Mouse (Mus musculus) lung, postnatal 4 days (tissue): ENCODE measurements at regions not wholly inside any gene's neighbourhood (a gene's known extent, or its start where the extent isn't known, plus 50 kb on each side); places are given as distances from the start of the nearest gene placed in this dataset.
A peak's percentile ranks its signal among the peaks of the same experiment; 100 is the strongest.
"Not testable (repeated sequence)": the region's sequence is repeated elsewhere in the genome, so short reads cannot be mapped to it uniquely, and the experiment has no call there.

Experiments
- DNase-seq, 2 experiments: peaks; one replicate each; pipeline ENCODE4 v3.0.0; 2021

DNA sequence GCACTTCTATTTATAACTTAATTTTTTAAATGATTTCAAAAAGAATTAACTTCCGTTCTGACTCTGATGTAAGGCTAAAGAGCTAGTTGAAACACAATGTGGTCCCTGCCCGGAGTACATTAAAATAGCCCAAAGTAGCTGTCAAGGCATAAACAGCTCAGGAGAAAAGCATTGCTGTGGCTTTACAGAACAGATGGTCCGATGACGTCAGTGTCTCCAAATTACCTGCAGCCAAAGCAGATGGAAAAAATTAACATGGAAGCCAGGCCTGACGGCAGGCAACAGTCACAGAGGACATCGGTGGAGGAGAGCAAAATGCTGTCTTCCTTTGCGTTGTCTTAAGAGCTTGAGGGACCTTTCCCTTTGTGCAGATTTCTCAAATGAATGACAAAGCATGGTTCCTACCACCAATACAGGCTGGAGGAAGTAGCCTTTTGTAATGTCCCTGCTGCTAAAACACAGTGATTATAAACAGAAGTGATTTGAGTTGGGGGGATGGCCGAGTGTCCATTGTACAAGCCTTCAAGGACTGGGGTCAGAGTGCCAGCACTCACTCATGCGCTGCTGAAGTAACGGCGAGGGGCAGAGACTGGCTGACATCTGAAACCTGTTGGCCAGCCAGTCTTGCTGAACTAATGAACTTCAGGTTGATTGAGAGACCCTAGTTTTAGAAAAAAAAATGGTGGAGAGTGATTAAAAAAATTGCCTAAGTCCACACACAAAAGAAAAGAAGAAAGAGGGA is 101.8 kb upstream of the Plcl2 start:
- no peak for DNase-seq

DNA sequence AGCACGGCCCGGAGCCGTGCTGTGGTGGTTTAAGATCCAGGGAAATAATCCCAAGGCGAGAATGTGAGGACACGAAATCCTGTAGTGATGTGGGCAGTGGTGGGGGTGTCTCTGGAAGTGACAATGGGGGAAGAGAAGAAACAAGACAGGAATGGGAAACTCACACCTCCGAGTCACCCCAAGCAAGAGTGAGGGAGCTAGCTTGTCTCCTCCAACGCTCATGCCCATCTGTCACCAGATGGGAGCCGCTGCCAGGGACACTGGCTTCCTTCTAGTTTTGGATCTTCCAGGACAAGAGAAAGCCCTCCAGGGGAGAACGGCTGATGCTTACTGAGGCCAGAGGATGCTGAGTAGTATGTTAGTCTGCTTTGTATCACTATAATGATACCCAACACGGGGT is 100.6 kb upstream of the Plcl2 start:
- DNase-seq, result no peak

DNA sequence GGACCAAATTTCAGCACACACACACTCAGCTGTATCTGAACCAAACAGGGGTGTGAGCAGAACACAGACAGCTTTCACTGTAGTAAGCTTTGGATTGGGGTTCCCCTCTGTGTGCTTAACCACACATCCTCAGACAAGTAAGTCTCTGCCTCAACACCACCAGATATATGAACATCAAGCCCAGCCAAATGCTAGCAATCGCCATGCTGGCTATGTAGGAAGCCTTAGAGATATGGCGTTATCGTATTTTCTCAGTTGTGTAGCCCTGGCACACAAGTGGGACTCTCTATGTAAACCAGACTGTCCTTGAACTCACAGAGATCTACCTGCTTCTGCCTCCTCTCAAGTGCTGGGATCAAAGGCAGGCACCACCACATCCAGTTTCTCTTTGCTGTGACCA is 99.9 kb upstream of the Plcl2 start:
- no peak for DNase-seq

DNA sequence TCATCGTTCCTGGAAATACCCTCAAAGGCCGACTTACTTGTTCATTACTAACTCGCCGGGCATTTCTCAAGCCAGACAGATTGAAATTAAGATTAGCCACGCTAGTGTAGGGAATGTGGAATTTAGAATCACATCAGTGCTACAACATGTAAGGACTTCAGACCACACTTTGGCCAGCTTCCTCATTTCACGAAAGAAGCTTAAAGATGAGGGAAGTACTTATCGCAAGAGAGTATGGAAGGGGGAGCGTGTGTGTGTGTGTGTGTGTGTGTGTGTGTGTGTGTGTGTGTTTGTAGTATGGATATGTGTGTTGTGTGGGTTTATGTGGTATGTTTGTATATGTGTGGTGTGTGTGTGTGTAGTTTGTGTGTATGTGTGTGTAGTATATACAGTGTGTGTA is 99.3 kb upstream of the Plcl2 start:
- DNase-seq, result no peak

DNA sequence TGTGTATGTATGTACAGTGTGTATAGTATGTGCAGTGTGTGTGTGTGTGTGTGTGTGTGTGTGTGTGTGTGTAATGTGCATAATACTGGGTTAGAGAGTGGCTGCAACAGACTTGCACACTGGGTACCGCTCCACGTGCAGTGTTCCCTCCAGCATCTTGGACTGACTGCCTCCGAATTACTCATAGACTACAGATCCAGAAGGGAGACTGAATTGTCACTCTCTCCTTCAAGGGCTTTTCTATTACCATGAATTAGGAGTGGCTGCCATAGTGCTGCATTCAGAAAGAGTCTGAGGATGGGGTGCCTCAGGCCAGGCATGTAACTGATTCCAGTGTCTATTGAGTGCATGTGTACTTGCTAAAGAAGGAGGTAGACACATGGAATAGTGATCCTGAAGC is 98.9 kb upstream of the Plcl2 start:
- no peak for DNase-seq

DNA sequence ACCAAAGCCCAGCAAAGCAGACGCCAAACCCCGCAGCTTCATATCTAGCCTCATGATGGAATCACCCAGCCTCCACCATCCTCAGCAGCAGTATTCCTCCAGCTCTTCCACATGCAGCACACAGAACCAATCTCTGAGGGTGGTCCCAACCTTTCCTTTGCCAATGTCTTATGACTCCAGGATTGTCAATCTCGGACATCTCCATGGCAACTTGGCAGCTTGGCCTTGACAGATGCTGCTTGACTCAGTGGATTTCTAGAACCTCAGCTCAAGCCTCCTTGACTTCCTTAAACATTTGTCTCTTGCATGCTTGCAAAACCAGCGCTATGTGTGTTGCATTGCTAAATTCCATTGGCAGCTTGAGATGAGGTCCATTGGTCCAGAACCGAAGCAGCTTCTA is 96.8 kb upstream of the Plcl2 start:
- DNase-seq, result no peak

DNA sequence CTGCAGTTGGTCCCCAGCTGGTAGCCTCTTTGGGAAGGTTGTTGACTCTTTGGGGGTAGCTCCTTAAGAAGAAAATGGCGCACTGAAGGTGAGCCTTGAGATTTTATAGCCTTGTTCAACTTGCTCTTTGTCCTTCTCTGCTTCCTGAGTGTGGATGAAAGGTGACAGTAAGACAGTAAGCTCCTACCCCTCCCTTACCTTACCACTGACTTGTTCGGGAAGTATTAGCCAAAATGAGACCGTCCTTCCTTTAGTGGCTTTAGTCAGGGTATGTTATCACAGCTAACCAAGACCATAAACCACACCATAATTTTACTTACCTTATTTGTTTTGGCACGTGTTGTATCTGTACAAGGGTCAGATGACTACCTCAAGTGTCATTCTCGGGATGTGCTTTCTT is 95.3 kb upstream of the Plcl2 start:
- no peak for DNase-seq

DNA sequence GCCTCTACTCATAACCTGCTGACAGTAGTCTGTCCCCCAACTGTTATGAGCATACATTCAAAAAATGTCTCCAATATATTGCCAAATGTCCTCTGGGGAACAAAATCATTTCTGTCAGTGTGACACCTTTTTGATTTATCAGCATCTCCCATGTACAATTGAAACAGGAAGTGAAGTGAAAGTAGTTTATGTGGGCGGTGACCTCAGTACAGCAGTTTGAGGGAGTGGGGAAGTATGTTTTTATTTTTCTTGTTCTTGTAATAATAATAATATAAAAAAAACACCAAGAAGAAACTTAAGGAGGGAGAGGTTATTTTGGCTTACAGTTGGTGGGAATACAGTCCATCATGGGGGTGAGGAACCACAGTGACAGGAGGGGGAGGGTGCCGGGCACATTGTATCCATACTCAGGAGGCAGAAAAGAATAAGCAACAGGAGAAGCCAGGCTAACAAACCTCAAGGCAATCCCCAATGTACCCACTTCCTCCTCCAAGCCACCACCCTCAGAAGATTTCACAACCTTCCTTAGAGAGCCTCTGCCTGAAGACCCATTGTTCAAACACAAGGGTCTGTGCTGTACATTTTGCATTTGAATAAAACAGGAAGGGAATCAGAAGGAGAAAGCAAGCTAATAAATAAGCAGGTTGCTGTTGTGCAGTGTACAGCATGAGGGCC is 93.7 kb upstream of the Plcl2 start:
- peak in 1 of 2 experiments; percentile 12 for DNase-seq

DNA sequence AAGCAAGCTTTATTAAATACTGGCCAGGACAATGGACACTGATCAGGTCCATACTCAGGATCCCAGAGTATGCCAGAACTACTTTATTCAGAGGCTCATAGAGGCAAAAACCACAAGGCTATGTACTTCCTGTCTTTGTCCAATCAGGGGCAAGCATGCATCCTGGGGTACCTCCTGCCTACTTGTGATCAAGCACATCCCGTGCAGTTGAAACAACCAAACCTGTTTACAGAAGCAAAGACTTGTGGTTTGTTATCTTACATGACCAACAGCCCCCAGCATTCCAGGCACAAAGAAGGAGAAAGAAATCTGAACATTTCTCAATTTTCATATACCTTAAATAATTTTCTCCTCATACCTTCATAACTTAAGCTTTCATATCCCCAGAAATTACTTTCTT is 93.1 kb upstream of the Plcl2 start:
- DNase-seq, result no peak

DNA sequence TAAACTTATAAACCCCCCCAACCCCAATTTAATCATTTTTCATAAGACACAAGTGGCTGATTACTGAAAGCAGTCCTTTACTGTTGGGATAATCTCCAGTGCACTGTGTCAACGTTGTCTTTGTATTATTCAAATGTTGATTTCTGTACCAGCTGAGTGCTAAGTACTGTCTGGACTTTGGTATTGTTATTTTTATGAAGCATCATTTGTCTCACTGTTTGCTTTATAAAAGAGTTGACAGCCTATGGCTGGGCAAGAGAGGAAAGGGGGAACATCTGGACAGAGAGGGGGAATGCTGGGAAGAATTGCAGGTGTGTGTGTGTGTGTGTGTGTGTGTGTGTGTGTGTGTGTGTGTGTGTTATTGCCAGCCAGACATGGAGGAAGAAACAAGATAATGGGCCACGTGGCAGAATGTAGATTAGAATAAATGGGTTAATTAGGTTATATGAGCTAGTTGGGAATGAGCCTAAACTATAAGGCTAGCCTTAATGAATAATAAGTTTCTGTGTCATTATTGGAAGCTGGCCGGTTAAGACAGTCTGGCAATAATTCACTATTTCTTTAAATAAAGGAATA is 92.6 kb upstream of the Plcl2 start:
- no peak for DNase-seq

DNA sequence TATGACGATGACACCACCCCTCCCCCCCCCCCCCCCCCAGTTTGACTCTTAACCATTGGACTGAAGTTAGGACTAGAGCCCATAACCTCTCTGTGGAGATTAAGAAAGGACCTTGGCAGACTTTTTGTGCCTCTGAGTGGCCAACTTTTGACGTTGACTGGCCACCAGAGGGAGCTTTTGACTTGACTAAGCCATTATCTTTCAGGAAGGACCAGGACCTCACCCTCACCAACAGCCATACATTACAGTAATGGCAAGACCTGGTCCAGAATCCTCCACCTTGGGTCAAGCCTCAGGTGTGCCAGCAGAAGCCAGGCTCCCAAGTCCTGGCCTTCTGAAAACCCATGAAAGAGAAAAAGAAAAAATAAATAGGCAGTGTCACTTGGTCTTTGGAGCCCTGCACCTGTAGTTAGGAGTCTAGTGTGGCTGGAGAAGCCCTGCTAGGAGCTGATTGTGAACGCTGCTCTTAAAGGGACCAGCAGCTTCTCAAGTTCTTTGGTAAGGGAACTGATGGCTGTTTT is 90.3 kb upstream of the Plcl2 start:
- DNase-seq, result peak in 1 of 2 experiments; percentile 43

DNA sequence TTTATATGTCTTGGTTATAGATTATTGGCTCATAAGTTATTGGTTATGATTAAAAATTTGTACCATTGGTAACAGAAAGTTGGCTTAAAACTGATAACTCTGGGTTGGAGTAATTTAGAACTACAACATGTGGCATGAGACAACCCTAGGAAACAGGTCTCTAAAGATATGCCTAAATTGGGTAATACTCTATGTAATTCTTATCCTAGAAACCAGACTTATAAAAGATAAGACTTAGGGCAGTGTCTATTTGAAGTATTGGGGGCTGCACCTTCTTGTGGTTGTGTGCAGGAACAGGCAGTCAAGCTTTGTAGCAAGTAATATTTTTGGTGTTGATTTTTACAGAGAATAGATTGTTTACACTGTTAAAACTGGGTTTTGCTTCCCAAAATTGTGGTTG is 89.7 kb upstream of the Plcl2 start:
- DNase-seq, result not testable (repeated sequence)

DNA sequence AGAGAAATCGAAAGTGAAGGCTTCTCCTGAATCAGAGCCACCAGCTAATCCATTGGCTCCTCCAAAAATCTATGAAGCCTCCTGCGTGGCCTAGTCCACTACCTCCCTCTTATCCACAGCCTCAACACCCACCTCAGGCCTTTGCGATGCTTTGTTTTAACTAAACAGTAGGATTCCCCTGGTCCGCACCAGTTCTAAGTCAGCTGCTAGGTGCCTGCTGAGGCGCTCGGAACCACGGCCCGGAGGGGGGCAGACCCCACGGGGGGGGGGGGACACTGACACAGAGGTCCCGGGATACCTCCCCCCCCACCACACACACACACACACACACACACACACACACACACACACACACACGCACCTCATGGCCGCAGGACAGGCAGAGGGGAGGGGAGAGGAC is 89.2 kb upstream of the Plcl2 start:
- DNase-seq, result no peak

DNA sequence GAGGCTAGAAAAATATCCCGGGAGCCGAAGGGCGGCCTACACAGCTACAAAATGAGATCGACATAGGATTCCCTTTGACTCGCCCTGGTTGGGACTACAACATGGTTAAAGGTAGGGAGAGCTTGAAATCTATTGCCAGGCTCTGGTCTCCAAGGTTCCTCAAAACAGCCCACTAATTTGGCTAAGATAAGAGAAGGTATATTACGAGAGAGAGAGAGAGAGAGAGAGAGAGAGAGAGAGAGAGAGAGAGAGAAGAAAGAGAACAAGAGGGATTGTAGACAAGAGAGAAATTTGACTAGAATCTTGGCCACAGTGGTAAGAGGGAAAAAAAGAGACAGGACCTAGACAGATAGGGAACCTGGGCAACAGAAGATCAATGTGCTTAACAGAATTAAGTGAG is 88.5 kb upstream of the Plcl2 start:
- DNase-seq, result no peak

DNA sequence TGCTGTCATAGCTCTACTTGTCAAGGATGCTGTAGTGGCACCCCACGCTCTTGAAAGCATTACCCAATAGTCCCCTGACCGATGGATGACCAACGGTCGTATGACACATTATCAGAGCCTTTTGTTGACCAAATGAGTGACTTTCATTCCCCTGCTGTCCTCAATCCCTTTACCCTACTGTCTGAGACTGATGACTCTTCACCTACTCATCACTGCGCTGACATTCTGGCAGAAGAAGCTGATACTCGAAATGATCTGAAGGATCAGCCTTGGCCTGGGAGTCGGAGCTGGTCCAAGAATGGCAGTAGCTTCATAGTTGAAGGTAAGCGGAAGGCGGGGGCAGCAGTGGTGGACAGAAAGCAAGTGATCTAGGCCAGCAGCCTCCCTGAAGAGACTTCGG is 87.7 kb upstream of the Plcl2 start:
- DNase-seq, result no peak

DNA sequence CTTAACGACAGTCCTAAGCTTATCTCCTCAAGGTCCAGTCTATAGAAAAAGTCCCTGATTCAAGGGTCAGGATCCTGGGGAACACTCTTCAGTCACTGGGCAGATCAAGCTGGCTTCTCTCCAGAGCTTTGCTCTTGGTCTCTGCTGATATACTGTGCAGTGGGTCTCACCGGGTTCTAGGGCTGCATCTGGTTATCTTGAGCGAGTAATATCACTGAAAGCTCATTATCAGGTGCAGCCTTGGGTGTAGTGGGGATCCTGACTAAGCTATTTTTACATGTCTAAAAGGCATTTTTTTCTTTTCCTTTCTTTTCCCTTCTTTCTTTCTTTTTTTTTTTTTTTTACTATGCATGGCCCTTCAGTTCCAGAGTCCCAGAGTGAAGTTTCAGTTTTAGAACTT is 84.1 kb upstream of the Plcl2 start:
- no peak for DNase-seq

DNA sequence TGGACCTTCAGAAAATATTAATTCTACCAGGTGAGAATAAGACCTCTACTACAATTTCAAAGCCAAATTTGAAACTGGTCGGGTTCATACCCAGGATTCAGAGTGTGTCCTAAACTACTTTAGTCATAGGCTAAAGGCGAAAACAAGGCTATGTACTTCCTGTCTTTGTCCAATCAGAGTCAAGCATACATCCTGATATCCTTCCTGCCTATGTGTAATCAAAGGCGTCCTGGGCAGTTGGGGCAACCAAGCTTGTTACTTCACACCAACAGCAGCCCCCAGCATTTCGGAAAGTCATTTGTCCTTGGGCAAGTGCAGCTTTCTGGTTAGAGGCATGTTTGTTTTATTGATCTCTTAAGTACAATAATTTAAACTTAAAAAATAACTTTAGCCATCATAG is 83.7 kb upstream of the Plcl2 start:
- no peak for DNase-seq

DNA sequence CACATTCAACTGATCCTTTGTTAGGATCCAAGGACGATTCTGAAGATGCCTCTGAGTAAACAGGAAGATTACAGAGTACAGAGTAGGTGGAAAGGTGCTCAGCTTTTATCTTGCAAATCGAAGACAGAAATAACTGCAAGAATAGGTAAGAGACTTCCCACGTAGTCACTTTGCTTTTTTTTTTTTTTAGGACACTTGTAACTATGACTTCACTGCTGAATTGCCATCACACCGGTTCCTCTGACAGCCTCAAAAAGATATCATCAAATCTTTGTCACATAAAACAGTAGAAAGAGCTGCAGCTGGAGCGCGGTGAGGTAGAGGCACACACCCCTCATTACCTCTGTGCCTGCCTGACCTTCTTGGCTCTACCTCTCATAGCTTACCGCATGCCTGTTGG is 83.1 kb upstream of the Plcl2 start:
- DNase-seq, result no peak

DNA sequence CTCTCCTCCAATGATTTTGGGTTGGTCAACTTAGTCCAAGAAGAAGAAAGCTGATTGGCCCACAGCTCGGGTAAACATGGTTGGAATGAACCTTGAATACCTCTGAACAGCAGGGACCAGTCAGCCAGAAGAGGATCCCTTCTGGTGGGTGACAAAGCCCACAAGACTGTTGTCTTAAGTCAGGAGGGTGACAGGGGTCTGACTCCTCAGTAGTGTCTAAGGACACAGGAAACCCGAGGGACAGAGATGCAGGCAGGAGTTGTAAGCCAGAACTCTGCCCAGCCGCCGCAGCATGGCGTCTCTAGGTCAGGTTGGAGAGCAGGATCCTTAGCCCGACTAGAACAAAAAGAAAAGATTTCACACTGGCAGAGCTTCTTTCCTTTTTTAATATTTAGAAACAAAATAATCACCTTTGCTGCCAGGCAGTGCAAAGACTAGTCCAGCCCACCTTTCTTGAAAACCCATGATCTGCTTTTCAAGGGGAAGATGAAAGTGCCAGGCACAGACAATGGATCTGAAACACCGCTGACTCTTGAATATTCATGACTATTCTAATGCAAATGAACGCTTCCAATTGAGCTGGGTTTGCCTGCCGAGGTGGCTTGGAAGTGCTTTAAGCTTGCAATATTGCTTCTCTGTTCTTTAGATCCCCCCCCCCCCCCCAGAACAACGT is 81.7 kb upstream of the Plcl2 start:
- no peak for DNase-seq

DNA sequence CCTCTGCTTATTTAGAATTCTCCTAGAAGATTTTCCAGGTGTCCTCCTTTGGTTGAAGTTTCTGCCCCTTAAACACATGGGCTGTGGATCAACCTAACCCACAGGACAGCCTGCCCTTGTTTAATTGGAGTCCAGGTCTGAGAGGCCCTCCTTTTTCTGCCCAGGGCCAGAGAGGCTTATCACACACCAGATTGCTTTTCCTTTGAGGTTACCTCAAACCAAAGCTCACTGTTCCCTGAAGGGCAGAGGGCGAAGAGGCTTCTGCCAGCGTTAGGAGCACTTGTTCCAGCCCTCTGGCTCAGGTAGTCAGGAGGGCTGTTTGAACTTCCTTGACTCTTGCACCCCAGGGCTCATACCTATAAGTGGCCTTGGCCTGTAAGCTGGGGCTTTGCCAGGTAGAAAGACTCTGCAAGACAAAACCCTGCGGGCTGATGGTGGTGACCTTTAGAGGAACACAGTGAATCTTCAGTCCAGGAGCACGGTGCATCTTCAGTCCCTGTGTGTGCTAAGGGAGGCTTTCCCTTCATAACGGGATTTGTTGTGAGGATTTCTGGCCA is 81.1 kb upstream of the Plcl2 start:
- no peak for DNase-seq

DNA sequence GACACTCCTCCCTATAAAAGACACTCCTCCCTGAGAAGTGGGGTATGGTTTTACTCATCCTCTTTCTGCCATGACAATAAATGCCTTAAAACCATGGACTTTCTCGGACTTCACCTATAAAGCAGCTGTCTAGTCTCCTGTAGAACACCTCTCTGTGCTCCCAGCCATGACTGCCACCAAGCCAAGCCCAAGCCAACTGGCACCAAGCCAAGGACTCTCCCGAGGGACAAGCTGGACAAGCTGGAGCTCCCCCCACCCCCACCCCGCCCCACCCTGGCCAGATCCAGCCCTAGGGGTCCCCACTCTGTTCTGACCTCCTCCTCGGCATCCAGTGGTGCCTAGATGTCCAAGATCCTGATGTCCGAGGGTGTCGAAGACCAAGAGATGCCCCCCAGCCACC is 76.6 kb upstream of the Plcl2 start:
- DNase-seq, result no peak

DNA sequence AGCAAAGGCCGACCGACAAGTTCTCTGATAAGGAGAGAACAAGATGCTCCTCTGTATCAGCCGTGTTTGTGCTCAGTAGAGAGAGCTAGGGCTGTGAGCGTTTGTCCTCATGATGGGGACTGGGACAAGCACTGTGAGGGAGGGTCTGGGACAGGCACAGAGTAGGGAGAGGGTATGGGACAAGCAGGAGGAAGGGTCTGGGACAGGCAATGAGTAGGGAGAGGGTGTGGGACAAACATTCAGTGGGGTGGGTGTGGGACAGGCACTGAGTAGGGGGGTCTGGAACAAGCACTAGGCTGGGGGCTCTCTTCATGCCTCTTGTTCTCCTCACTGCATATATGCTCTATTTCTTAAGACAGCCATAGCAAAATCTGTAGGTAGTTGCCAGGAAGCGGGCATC is 70.2 kb upstream of the Plcl2 start:
- no peak for DNase-seq

DNA sequence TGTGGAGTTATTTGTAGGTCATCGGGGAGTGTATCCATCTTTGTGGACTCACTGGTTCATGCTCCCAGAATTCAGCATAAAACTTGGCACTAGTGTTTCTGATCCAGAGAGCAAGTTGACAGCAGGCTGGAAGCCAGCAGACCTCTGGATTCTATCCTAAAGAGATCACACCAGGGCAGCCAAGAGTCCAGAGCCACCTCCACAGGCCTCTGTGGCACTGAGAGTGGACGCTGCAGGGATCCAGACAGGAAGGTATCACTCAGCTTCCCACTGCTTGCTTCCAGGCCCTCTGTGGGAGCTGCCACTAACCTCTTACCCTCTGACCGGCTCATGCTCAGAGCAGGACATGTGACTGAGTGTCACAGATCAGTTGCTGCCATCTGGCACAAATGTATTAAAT is 69.8 kb upstream of the Plcl2 start:
- DNase-seq, result peak in 1 of 2 experiments; percentile 41
